Mouse (Mus musculus) liver, embryonic 16.5 days (tissue): Measurements from ENCODE around the gene Tob1. TPM values are rescaled to one million over a fixed set of nuclear protein-coding genes. Genes with fewer than 3 reads are reported as not detected.

Experiments
- ATAC-seq: fragments of 200-750 bp; cut with Nextera tagmentation; 2 replicates; pipeline ENCODE4 v1.8.0; 2017; ENCODE audit warnings: low read depth, mild to moderate bottlenecking, moderate number of reproducible peaks, moderate library complexity
- H3K27ac ChIP-seq: fragments of 300-500 bp; sonication (generic); 2 replicates; pipeline ENCODE4 v1.5.1; 2014; ENCODE audit warnings: mild to moderate bottlenecking, low read length
- H3K27me3 ChIP-seq: fragments of 300-500 bp; sonication (generic); 2 replicates; pipeline ENCODE4 v1.6.1; 2014; ENCODE audit warnings: low read depth, low read length, mixed read lengths; ENCODE audit not compliant: control insufficient read depth, insufficient read depth
- H3K36me3 ChIP-seq: fragments of 300-500 bp; sonication (generic); 2 replicates; pipeline ENCODE4 v1.6.1; 2014; ENCODE audit warnings: mild to moderate bottlenecking; ENCODE audit not compliant: control insufficient read depth, insufficient read depth
- H3K4me1 ChIP-seq: fragments of 300-500 bp; sonication (generic); 2 replicates; pipeline ENCODE4 v1.6.1; 2014; ENCODE audit warnings: low read depth, low read length, mixed read lengths; ENCODE audit not compliant: control insufficient read depth
- H3K4me2 ChIP-seq: fragments of 300-500 bp; sonication (generic); 2 replicates; pipeline ENCODE4 v1.6.1; 2014; ENCODE audit warnings: low read depth, low read length, mixed read lengths
- H3K4me3 ChIP-seq: fragments of 300-500 bp; sonication (generic); 2 replicates; pipeline ENCODE4 v1.5.1; 2014; ENCODE audit warnings: low read depth, mild to moderate bottlenecking, low read length
- H3K9ac ChIP-seq: fragments of 300-500 bp; sonication (generic); 2 replicates; pipeline ENCODE4 v1.6.1; 2014; ENCODE audit warnings: low read depth, low read length
- H3K9me3 ChIP-seq: fragments of 300-500 bp; sonication (generic); replicated peaks from 2 replicates; pipeline ENCODE4 v1.6.1; 2016; ENCODE audit warnings: low read length; ENCODE audit not compliant: control insufficient read depth
- WGBS: fragments of 180-500 bp; shearing (Covaris S2); extraction: QIAGEN DNeasy Blood & Tissue Kit; methylation state at CpG from one replicate; pipeline ENCODE4 v1.1.7; 2014; ENCODE audit not compliant: insufficient replicate concordance; 5-methylcytosine and 5-hydroxymethylcytosine counted together
- polyA plus RNA-seq: library from polyadenylated mRNA; unstranded; fragments of >200 nt; fragmentation: Nextera tagmentation; extraction: Ambion mirVana; gene quantifications from 2 replicates; pipeline ENCODE4 v1.2.1, GENCODE M21; 2015

The Tob1 gene
- polyA plus RNA-seq, 1 experiment from 2014 or later = 11.6 TPM

GRCm38 (mm10) chr11:94243422-94244180 lies 32.3 kb downstream of the Tob1 start:
- Histone ChIP-seq H3K4me3 (peak overlapping the region; percentile 25), H3K27ac (no peak overlapping the region), H3K36me3 (no peaks in the 10 kb centered on the region), H3K4me2 (peak overlapping the region; percentile 46), H3K4me1 (peaks cover 4% of the 10 kb centered on the region; the same call in 1 of the 2 replicates), H3K9me3 (no peaks in the 10 kb centered on the region), H3K9ac (no peak overlapping the region), H3K27me3 (peaks cover 20% of the 10 kb centered on the region)
- WGBS = 37% methylated on average over 15 of the region's 15 CpGs
- no peak for ATAC-seq

DNA sequence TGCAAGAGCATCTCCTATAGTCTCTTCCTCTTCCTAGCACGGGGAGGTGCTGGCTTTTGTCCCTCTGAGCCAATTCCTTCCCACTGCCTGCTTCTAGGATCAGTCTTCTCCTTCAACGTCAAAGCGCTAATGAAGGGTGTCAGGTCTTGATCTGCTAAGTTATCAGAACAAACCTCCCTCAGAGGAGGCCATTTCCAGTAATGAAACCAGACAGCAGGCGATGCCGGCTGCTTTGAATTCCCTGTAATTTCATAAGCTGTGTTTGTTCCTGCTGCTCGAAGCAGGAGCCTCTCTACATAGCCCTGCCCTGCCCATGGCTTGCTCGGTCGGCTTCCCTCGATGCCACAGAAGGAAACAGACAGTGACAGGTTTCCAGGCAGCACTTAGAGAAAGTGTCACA lies 33.1 kb downstream of the Tob1 start:
- Histone ChIP-seq H3K9me3 (no peaks in the 10 kb centered on the region), H3K4me2 (no peak overlapping the region), H3K27me3 (peaks cover 20% of the 10 kb centered on the region), H3K4me3 (no peak overlapping the region), H3K4me1 (peaks cover 4% of the 10 kb centered on the region; the same call in 1 of the 2 replicates), H3K9ac (no peak overlapping the region), H3K27ac (no peak overlapping the region), H3K36me3 (no peaks in the 10 kb centered on the region)
- ATAC-seq = no peak
- WGBS = 66% methylated on average over 9 of the region's 9 CpGs

GRCm38 (mm10) chr11:94245955-94246788 lies 34.9 kb downstream of the Tob1 start, which contains the start of gene Wfikkn2:
Gene Wfikkn2, minus strand, starts transcription at chr11:94246005.
- Histone ChIP-seq H3K4me2 (no peak within 1 kb of the TSS), H3K4me1 (peaks cover 4% of the 10 kb centered on the region; the same call in 1 of the 2 replicates), H3K9ac (no peak within 1 kb of the TSS), H3K36me3 (no peaks in the 10 kb centered on the region), H3K9me3 (no peaks in the 10 kb centered on the region), H3K27ac (no peak within 1 kb of the TSS), H3K27me3 (peaks cover 20% of the 10 kb centered on the region), H3K4me3 (no peak within 1 kb of the TSS)
- ATAC-seq = no peak
- WGBS = 70% methylated on average over 17 of the region's 17 CpGs

- Histone ChIP-seq H3K4me3 (no peak overlapping the region), H3K4me1 (peaks cover 4% of the 10 kb centered on the region; the same call in 1 of the 2 replicates), H3K27ac (no peak overlapping the region), H3K27me3 (peaks cover 20% of the 10 kb centered on the region), H3K36me3 (no peaks in the 10 kb centered on the region), H3K9ac (no peak overlapping the region), H3K4me2 (no peak overlapping the region), H3K9me3 (no peaks in the 10 kb centered on the region)
- WGBS = 70% methylated on average over 8 of the region's 8 CpGs
- no peak for ATAC-seq
Observed at GRCm38 (mm10) chr11:94246789-94247061, 35.5 kb downstream of the Tob1 start.

GRCm38 (mm10) chr11:94253156-94253555 lies 41.9 kb downstream of the Tob1 start:
- Histone ChIP-seq H3K27ac (no peak overlapping the region), H3K4me2 (no peak overlapping the region), H3K36me3 (no peaks in the 10 kb centered on the region), H3K9ac (no peak overlapping the region), H3K4me1 (no peaks in the 10 kb centered on the region; the same call in 1 of the 2 replicates), H3K4me3 (no peak overlapping the region), H3K27me3 (no peaks in the 10 kb centered on the region), H3K9me3 (no peaks in the 10 kb centered on the region)
- WGBS = 55% methylated on average over 9 of the region's 9 CpGs
- ATAC-seq = no peak

GRCm38 (mm10) chr11:94253691-94254090 lies 42.4 kb downstream of the Tob1 start:
- H3K4me1 ChIP-seq = no peaks in the 10 kb centered on the region; the same call in 1 of the 2 replicates
- H3K4me2 ChIP-seq = no peak overlapping the region
- no peak overlapping the region for H3K9ac ChIP-seq
- no peak overlapping the region for H3K27ac ChIP-seq
- H3K9me3 ChIP-seq = no peaks in the 10 kb centered on the region
- H3K27me3 ChIP-seq = no peaks in the 10 kb centered on the region
- H3K4me3 ChIP-seq = no peak overlapping the region
- WGBS = 61% methylated on average over 10 of the region's 10 CpGs
- H3K36me3 ChIP-seq = no peaks in the 10 kb centered on the region
- no peak for ATAC-seq

DNA sequence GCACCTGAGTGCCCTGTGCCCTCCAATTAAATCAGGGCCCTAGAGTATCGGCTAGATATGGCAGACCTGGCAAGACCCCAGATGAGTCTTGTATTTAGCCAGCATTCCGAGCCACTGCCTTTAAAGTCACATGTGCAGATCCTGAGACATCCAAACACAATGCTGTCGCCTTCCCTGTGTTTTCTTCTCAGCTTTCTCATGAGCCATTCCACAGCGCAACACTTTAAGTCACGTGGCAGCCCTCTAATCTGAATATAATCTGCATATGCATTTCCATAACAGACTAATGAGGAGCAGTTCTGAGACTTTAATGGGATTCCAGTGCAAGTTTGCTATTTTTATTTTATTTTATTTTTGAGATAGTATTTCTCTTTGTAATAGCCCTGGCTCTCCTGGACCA lies 44.5 kb downstream of the Tob1 start:
- no peaks in the 10 kb centered on the region for H3K9me3 ChIP-seq
- peaks cover 4% of the 10 kb centered on the region for H3K4me1 ChIP-seq
- H3K27me3 ChIP-seq = no peaks in the 10 kb centered on the region
- no peak overlapping the region for H3K9ac ChIP-seq
- no peaks in the 10 kb centered on the region for H3K36me3 ChIP-seq
- WGBS = 72% methylated on average over 5 of the region's 5 CpGs
- no peak overlapping the region for H3K4me2 ChIP-seq
- no peak for ATAC-seq
- no peak overlapping the region for H3K27ac ChIP-seq
- H3K4me3 ChIP-seq = no peak overlapping the region

DNA sequence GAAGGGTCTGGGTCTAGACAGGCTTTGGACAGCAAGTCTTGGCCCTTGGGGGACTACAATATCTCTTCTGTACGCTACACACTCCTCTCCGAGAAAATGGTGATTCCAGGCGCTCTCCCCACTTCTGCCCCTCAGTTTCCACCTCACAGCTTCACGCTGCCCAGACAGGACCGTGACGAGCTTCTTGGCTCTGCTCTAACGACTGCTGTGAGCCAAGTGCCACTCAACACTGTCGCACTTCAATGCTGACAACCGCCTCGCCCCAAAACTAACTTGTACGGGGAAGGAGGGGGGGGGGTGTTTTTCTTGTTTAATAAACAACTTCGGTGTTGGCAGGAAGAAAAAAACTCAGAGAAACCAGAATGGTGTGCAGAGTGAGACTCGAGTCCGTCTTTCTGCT lies 46.7 kb downstream of the Tob1 start:
- 79% methylated on average over 14 of the region's 14 CpGs for WGBS
- H3K4me2 ChIP-seq = no peak overlapping the region

DNA sequence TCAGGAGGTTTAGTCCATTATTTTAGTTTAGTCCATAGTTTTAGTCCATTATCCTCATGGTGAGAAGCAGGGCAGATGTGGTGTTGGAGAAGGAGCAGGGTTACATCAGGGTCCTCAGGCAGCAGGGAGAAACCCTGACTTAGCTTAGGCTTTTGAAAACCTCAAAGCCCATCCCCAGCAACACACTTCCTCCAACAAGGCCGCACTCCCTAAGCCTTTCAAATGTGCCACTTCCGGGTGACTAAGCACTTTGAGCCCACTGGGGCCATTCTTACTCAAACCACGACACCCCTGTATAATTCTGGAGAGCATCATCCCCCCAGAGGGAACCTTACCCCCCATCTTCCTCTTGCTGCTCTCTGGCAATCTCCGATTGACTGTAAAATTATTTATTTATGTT lies 48.6 kb downstream of the Tob1 start:
- no peaks in the 10 kb centered on the region for H3K9me3 ChIP-seq
- H3K27me3 ChIP-seq = no peaks in the 10 kb centered on the region
- no peak overlapping the region for H3K4me3 ChIP-seq
- H3K9ac ChIP-seq = no peak overlapping the region
- no peak overlapping the region for H3K27ac ChIP-seq
- H3K4me2 ChIP-seq = no peak overlapping the region
- H3K36me3 ChIP-seq = no peaks in the 10 kb centered on the region
- H3K4me1 ChIP-seq = peaks cover 25% of the 10 kb centered on the region
- ATAC-seq = no peak
- WGBS = 42% methylated on average over 4 of the region's 4 CpGs

More for the DNA sequence above, 46.7 kb downstream of the Tob1 start:
- no peak overlapping the region for H3K27ac ChIP-seq
- H3K9me3 ChIP-seq = no peaks in the 10 kb centered on the region
- ATAC-seq = no peak
- H3K9ac ChIP-seq = no peak overlapping the region
- no peaks in the 10 kb centered on the region for H3K36me3 ChIP-seq
- peaks cover 22% of the 10 kb centered on the region for H3K4me1 ChIP-seq
- no peak overlapping the region for H3K4me3 ChIP-seq
- no peaks in the 10 kb centered on the region for H3K27me3 ChIP-seq
